Comparison of ENCODE assay signal across 29 mouse cellular contexts in the genomic region with DNA sequence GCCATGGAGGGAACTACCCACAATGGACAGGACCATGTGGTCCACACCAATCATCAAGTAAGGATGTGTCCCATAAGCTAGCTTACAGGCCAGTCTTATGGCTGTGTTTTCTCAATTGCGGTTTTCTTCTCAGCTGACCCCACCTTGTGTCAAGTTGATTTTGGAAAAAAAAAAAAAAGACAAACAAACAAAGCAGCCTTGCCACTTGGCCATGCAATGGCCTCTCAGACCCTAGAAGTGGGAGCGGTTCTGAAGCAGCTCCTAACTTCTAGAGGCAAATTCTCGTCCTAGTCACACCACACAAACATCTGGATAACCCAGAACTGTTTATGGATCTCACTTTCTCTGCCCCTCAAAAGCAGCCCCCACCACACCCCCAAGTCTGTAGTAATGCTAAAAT.
"Had no signal": no experiment of that assay in that cellular context is flagged by ENCODE, and none has a peak within 500 bp of the region (broad histone marks: within the 10 kb centered on the region; RNA-seq: fewer than 3 reads in every experiment).

No protein-coding gene starts in this region.

- DNase-seq: layer of hippocampus, postnatal 36 days; left cerebral cortex, postnatal 4 days; liver; liver, embryonic 13.5 days; liver, postnatal 0 days; lung, embryonic 14.5 days; lung, postnatal 10 days; lung, postnatal 4 days; midbrain, embryonic 14.5 days had no signal

- H3K4me2 ChIP-seq: limb, embryonic 12.5 days; limb, embryonic 13.5 days; limb, embryonic 15.5 days; liver, embryonic 11.5 days; liver, embryonic 12.5 days; liver, embryonic 13.5 days; liver, embryonic 15.5 days; lung, embryonic 14.5 days; lung, embryonic 15.5 days; midbrain, embryonic 11.5 days; midbrain, embryonic 12.5 days; midbrain, embryonic 13.5 days; midbrain, embryonic 15.5 days; neural tube, embryonic 12.5 days had no signal

- H3K9me3 ChIP-seq: limb, embryonic 10.5 days; limb, embryonic 12.5 days; limb, embryonic 13.5 days; limb, embryonic 15.5 days; liver, embryonic 12.5 days; liver, embryonic 13.5 days; liver, embryonic 15.5 days; lung, embryonic 15.5 days; megakaryocyte, embryonic 14.5 days; midbrain, embryonic 10.5 days; midbrain, embryonic 12.5 days; midbrain, embryonic 13.5 days; midbrain, embryonic 15.5 days; neural tube, embryonic 12.5 days had no signal

- H3K4me1 ChIP-seq: liver, embryonic 15.5 days; megakaryocyte, embryonic 14.5 days had no signal

- H3K9ac ChIP-seq: limb, embryonic 12.5 days; limb, embryonic 13.5 days; limb, embryonic 15.5 days; liver, embryonic 12.5 days; liver, embryonic 13.5 days; liver, embryonic 14.5 days; liver, embryonic 15.5 days; liver, postnatal 0 days; lung, embryonic 14.5 days; lung, embryonic 15.5 days; midbrain, embryonic 12.5 days; midbrain, embryonic 13.5 days; midbrain, embryonic 15.5 days; neural tube, embryonic 12.5 days had no signal

- H3K27ac ChIP-seq: left cerebral cortex, adult 2 months; limb, embryonic 10.5 days; limb, embryonic 12.5 days; limb, embryonic 13.5 days; limb, embryonic 15.5 days; liver, embryonic 12.5 days; liver, embryonic 13.5 days; liver, embryonic 14.5 days; liver, embryonic 15.5 days; lung, embryonic 15.5 days; macrophage; midbrain, embryonic 10.5 days; midbrain, embryonic 12.5 days; midbrain, embryonic 13.5 days; midbrain, embryonic 15.5 days; neural tube, embryonic 12.5 days had no signal

- ATAC-seq: liver, embryonic 12.5 days; liver, postnatal 0 days; midbrain, embryonic 13.5 days; midbrain, embryonic 15.5 days; midbrain, embryonic 16.5 days had no signal

- H3K4me3 ChIP-seq: left cerebral cortex, adult 2 months; limb, embryonic 10.5 days; limb, embryonic 12.5 days; limb, embryonic 13.5 days; limb, embryonic 15.5 days; liver, embryonic 12.5 days; liver, embryonic 13.5 days; liver, embryonic 15.5 days; lung, embryonic 15.5 days; megakaryocyte, embryonic 14.5 days; midbrain, embryonic 10.5 days; midbrain, embryonic 12.5 days; midbrain, embryonic 13.5 days; midbrain, embryonic 15.5 days; myocyte; neural tube, embryonic 12.5 days had no signal

- H3K27me3 ChIP-seq: limb, embryonic 12.5 days; limb, embryonic 13.5 days; limb, embryonic 15.5 days; liver, embryonic 12.5 days; liver, embryonic 13.5 days; liver, embryonic 15.5 days; lung, embryonic 15.5 days; midbrain, embryonic 12.5 days; midbrain, embryonic 13.5 days; midbrain, embryonic 15.5 days; neural tube, embryonic 12.5 days had no signal

- H3K36me3 ChIP-seq: limb, embryonic 13.5 days; limb, embryonic 15.5 days; liver, embryonic 12.5 days; liver, embryonic 13.5 days; liver, embryonic 15.5 days; lung, embryonic 15.5 days; midbrain, embryonic 12.5 days; midbrain, embryonic 13.5 days; midbrain, embryonic 15.5 days; neural tube, embryonic 12.5 days had no signal
